Mouse (Mus musculus) urinary bladder, postnatal 10 days (tissue): Measurements from ENCODE around the gene Btla.

Experiments
- DNase-seq: peaks from one replicate; pipeline ENCODE4 v3.0.0; 2022; ENCODE audit warnings: low spot score

The Btla gene

DNA sequence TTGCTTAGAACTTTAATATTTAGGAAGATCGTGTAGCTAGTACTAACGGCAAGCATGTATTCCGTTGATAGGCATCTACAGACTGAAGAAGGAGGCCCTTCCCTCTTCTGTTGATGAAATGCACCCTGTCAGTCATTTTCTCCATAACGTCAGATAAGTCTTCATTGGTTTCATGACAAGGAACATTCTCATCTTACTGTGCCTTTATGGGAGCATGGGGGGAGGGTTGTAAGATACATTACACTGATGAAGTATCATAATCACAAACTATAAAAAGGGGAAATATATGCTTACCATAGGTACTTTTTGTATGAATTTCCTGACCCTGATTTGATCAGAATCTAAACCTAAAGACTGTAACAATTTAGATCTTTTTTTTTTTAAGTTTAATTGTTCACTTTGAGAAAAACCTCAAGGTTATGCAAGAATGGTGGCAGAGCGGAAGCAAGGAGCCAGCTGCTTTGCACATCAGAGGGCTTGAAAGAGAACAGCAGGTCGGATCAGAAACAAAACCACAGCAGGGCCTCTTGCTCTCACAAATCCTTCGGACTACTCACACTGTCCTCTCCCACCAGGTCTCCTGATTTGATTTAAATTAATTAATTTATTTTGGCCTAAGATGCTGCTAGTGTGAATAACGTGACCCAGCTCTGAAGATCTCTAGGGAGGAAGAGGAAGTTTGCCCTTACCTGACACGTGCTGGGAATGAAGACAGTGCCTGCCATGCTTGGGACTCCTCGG, at the start of gene Btla:
Btla (plus strand) TSS at position 668 of the 741 bp plus-strand sequence.
- no peak for DNase-seq

GRCm38 (mm10) chr16:45178552-45178951, 45.6 kb upstream of the Btla start:
- no peak for DNase-seq

GRCm38 (mm10) chr16:45181824-45182223, 42.3 kb upstream of the Btla start:
- DNase-seq: no peak

GRCm38 (mm10) chr16:45192613-45193012, 31.5 kb upstream of the Btla start:
- peak; percentile 16 for DNase-seq

GRCm38 (mm10) chr16:45196816-45197215, 27.3 kb upstream of the Btla start:
- no peak for DNase-seq

DNA sequence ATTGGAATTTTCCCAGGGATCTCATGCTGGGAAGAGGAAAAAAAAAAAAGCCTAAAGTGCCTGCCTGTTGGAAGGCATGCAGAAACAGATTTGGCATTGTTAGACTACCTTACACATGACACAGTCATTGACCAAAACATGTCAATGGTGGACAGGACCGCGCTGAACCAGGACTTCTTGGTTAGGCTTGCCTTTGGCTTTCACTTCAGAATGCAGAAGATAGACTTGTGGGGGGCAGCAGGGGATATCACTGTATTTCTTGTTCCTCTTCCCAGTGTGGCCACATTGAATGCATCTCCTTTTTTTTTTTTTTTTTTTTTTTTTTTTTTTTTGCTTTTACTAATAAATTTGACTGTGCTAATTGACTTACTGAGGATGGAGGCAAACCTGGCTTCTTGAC, 22.7 kb upstream of the Btla start:
- DNase-seq: no peak

- no peak for DNase-seq
Observed at GRCm38 (mm10) chr16:45204438-45204837, 19.7 kb upstream of the Btla start.

DNA sequence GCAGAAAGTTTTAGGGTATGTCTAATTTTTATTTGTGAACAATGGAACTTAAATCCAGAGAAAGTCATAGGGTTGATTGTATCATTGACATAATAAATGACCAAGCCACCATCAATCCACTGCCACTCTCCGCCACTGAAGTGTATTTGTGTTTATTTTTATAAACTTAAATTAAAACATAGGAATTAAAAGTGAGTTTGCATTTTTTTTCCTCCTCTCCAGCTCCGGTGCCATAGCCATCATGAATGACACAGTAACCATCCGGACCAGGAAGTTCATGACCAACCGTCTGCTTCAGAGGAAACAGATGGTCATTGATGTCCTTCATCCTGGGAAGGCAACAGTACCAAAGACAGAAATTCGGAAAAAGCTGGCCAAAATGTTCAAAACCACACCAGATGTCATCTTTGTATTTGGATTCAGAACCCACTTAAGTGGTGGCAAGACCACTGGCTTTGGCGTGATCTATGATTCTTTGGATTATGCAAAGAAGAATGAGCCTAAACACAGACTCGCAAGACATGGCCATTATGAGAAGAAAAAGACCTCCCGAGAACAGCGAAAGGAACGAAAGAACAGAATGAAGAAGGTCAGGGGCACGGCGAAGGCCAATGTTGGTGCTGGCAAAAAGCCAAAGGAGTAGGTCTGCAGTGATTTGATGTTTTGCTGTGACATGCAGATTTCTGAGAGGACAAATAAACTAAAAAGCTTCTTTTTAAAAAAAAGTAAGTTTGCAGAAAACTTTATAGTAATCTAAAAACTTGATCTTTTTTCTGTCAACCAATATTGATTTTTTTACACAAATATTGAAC, 19.1 kb upstream of the Btla start:
- no peak for DNase-seq

DNA sequence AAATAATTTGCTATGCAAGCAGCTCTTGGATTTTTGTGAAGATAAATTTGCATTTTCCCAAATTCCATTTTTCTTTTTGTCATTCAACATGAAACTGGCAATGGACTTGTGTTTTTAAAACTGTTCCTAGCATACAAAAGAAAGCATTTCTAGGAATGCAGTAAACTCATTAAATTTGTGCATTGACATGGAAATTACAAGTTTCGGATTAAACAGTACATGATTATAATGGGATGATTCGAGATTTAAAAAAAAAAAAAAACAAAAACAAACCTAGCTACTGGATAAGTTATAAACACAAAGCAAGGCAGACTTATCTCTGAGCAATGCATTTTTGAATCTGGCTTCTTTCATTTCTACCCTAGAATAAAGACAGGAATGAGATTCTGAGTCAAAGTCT, 2.1 kb upstream of the Btla start:
- DNase-seq: no peak

- no peak for DNase-seq
Observed at GRCm38 (mm10) chr16:45222771-45223170, 1.3 kb upstream of the Btla start.

DNA sequence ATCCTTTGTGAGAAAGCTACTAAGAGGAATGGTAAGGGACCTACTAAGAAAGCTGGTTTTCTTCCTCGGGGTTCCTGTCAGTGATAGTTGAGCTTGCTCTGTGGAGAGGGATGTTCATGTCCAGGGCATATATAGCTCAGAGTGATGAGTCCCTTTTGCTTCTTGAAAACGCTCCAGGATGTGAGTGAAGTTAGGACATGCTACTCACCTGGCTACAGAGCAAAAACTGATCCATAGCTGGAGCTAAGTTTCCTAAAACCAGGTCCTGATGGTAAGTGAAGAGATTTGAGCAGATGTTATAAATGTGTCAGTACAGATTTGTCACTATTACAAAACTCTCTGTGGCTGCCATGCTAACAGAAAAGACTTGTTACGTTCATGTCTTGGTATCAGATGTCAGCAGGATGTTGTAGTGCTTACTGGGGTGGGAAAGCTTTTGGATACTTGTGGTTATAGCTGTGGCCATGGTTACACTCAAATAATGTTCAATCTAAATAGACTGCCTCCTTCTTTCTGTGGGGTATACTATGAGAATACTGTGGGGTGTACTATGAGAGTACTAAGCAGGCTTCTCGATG, 405 bp downstream of the Btla start:
- DNase-seq: no peak

- DNase-seq: no peak
Observed at GRCm38 (mm10) chr16:45227002-45227401, 2.9 kb downstream of the Btla start.

GRCm38 (mm10) chr16:45231296-45231695, 7.2 kb downstream of the Btla start:
- DNase-seq: no peak

- DNase-seq: no peak
Observed at GRCm38 (mm10) chr16:45233007-45233406, 8.9 kb downstream of the Btla start.

GRCm38 (mm10) chr16:45242700-45243099, 18.6 kb downstream of the Btla start:
- no peak for DNase-seq

DNA sequence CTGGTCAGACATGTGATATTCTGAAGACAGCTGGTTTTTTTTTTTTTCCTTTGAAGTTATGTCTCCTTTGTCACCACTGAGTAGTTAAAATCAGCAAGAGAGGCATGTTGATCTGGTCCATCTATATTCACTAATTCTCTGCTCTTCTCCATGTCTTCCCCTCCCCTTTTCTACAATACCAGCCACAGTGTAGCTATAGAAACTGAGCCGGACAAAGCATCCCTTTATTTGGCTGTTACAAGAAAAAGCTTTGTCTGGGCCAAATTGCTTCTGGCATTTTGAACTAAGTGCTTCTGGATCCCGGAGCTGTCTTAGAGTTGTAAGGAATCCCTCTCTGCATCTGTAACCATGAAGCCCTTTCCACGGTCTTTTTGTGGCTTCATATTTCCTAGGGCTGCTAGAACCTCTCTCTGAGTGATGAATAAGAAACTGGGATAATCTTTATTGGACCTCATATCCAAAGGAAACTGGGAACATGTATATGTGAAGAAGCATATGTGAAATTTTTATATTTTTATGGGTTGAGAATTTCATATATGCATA, 20.9 kb downstream of the Btla start:
- no peak for DNase-seq

DNA sequence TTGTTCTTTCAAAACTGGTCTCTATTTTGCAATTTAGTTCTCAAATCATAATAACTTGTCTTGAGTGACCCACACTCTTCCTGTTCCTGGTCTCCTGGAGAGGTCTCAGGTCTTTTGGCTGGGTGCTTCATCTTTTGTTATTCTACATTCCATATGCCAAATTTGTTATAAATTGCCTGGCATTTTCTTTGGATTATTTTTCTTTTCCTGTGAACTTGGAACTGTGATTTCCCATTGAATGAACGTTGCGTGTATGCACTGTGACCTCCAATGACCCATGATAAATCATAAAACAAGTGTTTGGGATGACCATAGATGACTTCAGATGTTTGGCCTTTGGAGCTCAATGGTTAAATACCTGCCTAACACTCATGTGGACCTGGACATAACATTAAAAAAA, 25.6 kb downstream of the Btla start:
- DNase-seq: no peak

GRCm38 (mm10) chr16:45250317-45250716, 26.2 kb downstream of the Btla start:
- no peak for DNase-seq

- no peak for DNase-seq
Observed at GRCm38 (mm10) chr16:45251773-45252413, 27.8 kb downstream of the Btla start.

DNA sequence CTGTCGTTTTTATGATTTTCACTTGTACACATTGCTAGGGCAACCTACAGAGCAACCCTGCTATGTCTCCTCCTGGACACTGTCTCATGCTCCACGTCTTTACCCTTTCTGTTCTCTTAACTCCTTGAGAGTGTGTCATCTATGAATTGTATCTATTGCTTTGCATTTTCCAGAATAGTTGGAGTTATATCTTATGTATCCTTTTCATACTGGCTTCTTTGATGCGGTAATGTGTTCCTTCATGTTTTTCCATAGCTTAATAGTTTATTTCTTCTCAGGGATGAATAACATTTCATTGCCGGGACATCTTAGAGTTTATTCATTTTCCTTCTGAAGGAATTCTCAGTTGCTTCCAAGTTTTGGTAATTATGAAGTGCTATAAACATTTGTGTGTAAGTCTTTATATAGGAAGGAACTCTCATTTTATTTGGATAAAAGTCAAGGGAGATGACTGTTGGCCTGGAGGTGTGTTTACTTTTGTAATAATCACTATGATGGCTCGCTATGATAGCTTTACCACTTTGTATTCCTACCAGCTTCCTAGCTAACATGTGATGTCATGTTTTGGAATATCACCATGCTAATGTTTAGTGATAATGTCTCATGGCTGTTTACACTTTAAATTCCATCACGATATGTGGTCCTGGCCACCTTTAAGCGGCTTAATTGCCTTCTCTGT, 31.2 kb downstream of the Btla start:
- no peak for DNase-seq

DNA sequence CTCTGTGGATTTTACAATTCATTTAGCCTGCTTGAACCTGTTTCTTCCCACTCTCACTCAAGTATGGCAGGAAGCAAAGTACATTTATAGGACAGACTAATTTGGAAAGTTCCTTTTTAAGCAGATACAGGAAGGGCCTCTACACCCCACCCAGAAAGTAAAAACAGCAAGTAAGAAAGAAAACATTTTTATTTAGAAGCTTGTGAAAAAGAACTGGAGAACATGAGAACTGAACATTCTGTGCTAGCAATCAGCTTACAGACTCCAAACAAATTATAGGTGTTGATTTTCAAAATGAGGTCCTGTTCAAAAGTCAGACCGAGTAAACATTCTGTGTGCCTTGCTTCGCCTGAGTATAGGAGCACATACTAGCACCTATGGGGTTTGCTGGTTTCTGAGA, 32.8 kb downstream of the Btla start:
- no peak for DNase-seq

DNA sequence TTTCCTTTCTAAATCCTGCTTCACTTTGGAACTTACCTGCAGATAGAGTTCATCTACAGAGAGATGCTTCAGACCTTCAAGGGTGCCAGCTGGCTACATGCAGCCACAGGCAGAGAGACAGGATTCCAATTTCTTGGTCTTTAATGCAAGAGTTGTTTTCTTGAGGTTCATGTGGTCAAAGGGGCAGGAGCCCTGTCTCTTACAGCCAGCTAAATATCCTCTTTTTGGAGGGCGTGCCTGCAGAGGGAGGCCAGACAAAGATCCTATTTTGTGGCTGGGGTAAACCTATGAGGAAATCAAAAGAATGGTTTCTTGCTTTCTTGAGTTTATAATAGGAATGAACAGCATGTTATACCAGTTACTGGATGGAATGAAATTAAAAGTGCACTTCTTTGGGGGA, 33.5 kb downstream of the Btla start:
- no peak for DNase-seq
